Mouse (Mus musculus) cerebellum, adult 2 months (tissue): Measurements from ENCODE around the gene BC107364.

ENCODE experiments used
- CTCF ChIP-seq: fragments of 200-500 bp; IDR thresholded peaks from 2 replicates; pipeline ENCODE4 v1.5.1; 2011; ENCODE audit warnings: low read depth, mild to moderate bottlenecking, control low read depth, low read length, moderate library complexity, borderline replicate concordance; ENCODE audit not compliant: insufficient read depth
- POLR2A ChIP-seq: fragments of 200-500 bp; IDR thresholded peaks from 2 replicates; pipeline ENCODE4 v1.6.1; 2011; ENCODE audit warnings: low read length, control low read depth, borderline replicate concordance; ENCODE audit not compliant: insufficient read depth

- TF ChIP-seq POLR2A = no peak
- TF ChIP-seq CTCF = no peak
Observed at GRCm38 (mm10) chr3:96404450-96404849, 47.7 kb downstream of the BC107364 start.
